Mouse (Mus musculus): Measurements from ENCODE around the gene Meis2.

GRCm38 (mm10) chr2:115918561-115918960, 147.1 kb downstream of the Meis2 start:
- TF ChIP-seq EP300 (IDR thresholded peaks at IDR 0.05; ENCODE audit: low read depth) (no peak), CTCF (IDR thresholded peaks at IDR 0.05; ENCODE audit: low read depth) (no peak)

All from liver, embryonic 14.5 days (tissue).